Mouse (Mus musculus): Measurements from ENCODE around the gene Arhgef33. TPM values are rescaled to one million over a fixed set of nuclear protein-coding genes. Genes with fewer than 3 reads are reported as not detected.

Arhgef33 gene
- polyA plus RNA-seq, 1 experiment, result 0.02 TPM

DNA sequence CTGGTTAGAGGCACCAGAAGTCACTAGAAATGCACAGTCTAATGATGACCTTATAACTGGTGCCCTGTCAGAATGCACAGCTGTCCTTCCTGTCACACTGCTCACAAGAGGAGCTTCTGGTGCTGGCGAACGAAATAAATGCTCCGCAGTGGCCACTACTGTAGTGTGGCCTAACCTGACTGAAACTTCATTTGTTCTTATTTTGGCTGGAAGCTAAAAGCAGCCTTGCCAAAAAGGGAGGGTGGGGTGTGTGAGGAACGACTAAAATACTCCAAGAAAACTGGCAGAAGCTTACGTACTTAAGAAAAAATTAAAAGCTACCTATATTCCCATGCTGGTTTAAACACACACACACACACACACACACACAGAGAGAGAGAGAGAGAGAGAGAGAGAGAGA, 119.7 kb downstream of the Arhgef33 start:
- DNase-seq (ENCODE audit: low read depth, low spot score), result no peak
- WGBS, result 79% methylated on average over 5 of the region's 5 CpGs

DNA sequence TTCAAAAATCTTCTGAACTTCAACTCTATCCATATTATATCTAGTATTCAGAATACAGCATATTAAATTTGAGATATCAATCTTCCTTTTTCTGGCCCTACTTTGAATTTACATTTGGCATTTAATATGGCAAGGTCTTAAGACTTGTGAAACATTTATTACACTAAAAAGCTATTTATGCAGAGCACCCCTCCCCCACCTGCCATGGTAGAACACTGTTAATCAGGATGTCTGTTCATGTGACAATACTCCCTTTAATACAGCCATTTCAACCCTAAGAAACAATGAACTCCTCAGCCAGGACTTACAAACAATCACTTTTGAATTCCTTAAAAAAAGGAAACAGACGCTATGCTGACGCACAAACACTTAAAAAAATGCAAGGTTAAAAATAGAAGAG, 120.8 kb downstream of the Arhgef33 start:
- DNase-seq (ENCODE audit: low read depth, low spot score), result no peak
- 83% methylated on average over 2 of the region's 2 CpGs for WGBS

DNA sequence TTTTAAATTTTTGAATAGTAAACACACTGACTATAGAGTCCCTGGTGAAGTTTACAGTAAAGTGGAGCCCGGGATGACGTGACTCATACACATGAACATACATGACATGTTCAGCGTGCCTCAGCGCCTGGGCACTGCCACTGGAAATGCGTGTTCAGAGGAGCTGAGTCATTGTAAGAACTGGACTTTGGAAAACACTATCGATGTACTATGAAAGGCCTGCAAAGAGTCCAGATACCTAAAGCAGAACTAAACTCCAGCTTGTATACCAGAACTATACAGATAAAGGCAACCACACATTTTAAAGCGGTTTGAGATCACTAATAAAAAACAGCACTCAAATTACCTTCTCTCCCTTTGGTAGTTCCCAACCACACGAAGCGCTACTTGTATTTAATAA, 124.8 kb downstream of the Arhgef33 start:
- WGBS, result 93% methylated on average over 9 of the region's 9 CpGs
- DNase-seq (ENCODE audit: low read depth, low spot score), result no peak

DNA sequence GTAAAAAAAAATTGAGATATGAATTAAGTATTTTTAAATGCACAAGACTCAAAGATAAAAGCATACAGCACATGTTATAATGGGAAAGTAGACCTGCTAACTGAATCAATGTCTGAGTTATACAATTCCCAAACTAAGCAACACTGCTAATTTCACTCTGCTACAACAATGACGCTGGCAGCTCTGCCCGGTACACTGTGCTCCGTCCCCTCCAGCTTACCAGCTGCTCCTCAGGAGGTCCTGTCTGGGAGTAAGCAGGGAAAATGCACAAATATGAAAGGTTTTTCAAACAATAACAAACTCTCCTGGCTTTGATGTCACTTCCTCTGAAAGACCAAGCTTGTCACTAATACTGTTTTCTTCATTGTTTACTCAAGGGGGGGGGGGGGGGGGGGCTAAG, 127.2 kb downstream of the Arhgef33 start:
- WGBS, result 86% methylated on average over 3 of the region's 3 CpGs
- no peak for DNase-seq (ENCODE audit: low read depth, low spot score)

DNA sequence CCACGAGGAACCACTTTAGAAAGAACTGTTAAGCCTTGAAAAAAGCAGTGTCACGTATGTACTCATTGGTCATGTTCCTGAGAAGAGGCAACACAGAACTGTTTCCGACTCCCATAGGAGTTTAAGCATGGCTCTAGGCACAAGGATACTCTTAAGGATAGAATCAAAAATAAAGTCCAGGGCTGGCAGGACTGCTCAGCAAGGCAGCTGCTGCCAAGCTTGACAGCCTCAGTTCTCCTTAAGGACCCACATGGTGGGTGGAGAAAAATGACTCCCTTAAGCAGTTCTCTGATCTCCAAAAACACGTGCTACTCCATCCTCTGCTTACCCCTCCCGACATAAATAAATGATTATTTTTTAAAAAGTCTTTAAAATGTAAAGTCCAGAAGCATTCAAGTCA, 128.5 kb downstream of the Arhgef33 start:
- WGBS, result 86% methylated on average over 5 of the region's 5 CpGs
- no peak for DNase-seq (ENCODE audit: low read depth, low spot score)

DNA sequence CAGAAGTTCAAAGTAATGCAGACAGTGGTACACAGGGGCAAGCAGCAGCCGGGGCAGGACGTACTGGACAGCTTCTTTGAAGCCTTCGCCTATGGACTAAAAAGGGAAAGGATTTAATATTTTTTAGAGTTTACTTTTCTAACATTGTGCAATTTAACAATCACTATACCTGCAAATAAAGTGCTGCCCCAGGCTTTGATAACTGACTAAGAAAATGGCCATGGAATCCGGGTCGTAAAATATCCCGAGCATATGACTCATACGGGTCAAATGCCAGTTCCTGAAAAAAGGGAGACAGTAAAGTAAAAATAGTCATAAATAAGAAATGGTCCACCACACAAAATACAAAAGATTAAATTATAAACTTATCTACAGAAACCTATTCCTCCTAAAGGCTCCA, 138.2 kb downstream of the Arhgef33 start:
- DNase-seq (ENCODE audit: low read depth, low spot score), result no peak
- WGBS, result 29% methylated on average over 7 of the region's 7 CpGs

DNA sequence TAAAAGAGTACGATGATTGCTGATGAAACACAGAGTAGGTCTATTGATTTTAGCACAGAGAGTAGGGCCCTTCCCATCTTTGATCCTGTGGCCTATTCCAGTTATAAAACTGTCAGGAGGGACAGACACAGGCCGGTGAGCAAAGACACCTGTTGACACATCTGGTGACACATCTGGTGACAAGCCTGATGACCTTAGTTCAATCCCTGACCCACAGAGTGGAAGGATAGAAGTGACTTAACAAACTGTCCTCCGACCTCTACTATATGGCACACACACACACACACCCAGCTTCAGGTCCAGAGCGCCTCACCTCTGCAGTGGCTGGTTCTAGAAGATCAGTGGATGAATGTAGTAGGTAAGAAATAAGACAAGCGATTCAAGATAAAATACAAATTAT, 139.3 kb downstream of the Arhgef33 start:
- WGBS, result 81% methylated on average over 5 of the region's 5 CpGs
- no peak for DNase-seq (ENCODE audit: low read depth, low spot score)

Other genes with a start within 250 kb of the Arhgef33 start
- gene Hnrnpll, start 245.1 kb upstream of the Arhgef33 start, polyA plus RNA-seq (2012; rRNA removed), result 10.1 and 13.8 TPM in 2 replicates
- gene Galm, start 179.9 kb upstream of the Arhgef33 start, polyA plus RNA-seq (2012; rRNA removed), result 40.4 and 76.9 TPM in 2 replicates
- gene Srsf7, start 100.1 kb upstream of the Arhgef33 start, polyA plus RNA-seq (2012; rRNA removed), result 56.5 and 59.8 TPM in 2 replicates
- gene Ttc39d, start 99.9 kb upstream of the Arhgef33 start, polyA plus RNA-seq (2012; rRNA removed), result not detected in 2 replicates
- 5.4 and 5.5 TPM in 2 replicates for gene Gemin6, start 83.0 kb upstream of the Arhgef33 start, polyA plus RNA-seq (2012; rRNA removed)
- 3.9 and 4.3 TPM in 2 replicates for gene Morn2, start 17.2 kb upstream of the Arhgef33 start, polyA plus RNA-seq (2012; rRNA removed)
- 4.8 and 8.4 TPM in 2 replicates for gene Dhx57, start 16.9 kb upstream of the Arhgef33 start, polyA plus RNA-seq (2012; rRNA removed)
- not detected in 2 replicates for gene Gm10190, start 66.1 kb downstream of the Arhgef33 start, polyA plus RNA-seq (2012; rRNA removed)
- gene Sos1, start 173.0 kb downstream of the Arhgef33 start, polyA plus RNA-seq (2012; rRNA removed), result 1.9 and 3.5 TPM in 2 replicates

Data from large intestine, adult 2 months (tissue).